Mouse (Mus musculus) embryo, embryonic 10 days (tissue): ENCODE data around the gene Olfr750.
A peak's percentile ranks its signal among the peaks of the same experiment; 100 is the strongest.
"Not testable (repeated sequence)": the region's sequence is repeated elsewhere in the genome, so short reads cannot be mapped to it uniquely, and the experiment has no call there.

Experiments used
- DNase-seq: peaks from one replicate; pipeline ENCODE4 v3.0.0-alpha.2; 2015; ENCODE audit warnings: low spot score

The Olfr750 gene

DNA sequence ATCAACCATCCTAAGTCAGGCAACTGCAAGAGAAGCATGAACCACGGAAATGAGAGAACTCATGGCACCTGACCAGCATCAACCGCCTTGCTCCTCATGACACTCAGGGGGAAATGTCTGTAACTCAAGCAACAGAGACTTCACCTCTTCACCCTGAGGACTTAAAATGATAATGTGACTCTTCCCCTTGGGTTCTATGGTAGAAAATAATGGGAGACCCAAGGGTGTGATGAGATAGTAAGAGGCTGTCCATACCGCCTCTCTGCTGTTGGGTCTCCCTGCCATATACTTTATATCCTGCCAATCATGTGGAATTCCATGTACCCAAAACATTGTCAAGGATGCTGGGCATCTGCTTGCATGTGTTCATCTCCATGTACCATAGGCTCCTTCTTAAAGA is at the start of gene Olfr750:
Gene Olfr750, minus strand, starts transcription at position 101 of the 400 bp plus-strand sequence.
- DNase-seq = no peak

DNA sequence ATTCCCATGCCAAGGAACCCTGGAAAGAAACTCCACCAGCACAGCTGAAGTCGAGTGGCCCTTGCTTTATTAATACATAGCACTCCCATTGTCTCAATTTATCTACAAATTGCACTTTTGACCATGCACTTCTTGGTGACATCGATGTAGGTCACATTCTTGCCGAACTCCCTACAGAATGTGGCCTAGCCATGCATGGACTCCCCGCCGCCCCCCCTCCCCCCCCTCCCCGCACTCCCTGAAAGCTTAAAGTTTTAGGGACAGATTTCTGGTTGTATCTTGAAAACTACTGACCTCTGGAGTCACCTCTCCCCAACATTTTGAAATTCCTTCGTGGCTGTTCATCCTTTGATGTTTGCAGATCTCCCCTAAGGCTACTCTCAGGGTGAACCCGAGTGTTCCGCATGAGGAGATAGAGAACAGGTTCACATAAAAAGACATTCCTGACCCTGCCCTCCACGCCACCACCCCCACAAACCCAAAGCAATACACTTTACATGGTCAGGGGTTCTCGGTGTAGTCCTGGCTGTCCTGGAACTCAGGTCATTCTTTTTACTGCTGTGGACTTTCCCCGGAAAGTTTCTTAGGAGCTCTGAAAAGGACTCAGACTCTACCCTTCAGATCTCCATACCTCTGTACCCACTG is 39.8 kb upstream of the Olfr750 start, which contains the start of gene Eddm3b:
Gene Eddm3b, plus strand, starts transcription at position 511 of the 645 bp plus-strand sequence.
- no peak for DNase-seq

DNA sequence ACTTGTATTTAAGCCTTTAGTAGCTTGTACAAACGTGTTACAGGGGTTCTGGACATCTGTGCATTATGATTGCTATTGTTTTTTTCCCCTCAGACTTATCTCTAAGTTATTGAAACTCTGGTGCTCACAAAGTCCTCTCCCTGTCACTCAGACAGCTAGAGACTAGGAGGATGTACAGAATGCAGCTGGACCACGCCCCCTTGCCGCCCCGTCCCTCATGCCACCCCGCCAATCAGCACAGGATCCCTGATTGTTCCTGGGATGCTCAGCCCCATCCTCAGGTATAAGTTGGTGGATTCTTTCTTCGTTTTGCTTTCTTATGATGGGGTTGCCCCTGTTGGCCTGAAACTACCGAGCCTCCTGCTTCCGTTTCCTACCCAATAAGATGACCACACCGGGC is 39.2 kb upstream of the Olfr750 start:
- DNase-seq = no peak

DNA sequence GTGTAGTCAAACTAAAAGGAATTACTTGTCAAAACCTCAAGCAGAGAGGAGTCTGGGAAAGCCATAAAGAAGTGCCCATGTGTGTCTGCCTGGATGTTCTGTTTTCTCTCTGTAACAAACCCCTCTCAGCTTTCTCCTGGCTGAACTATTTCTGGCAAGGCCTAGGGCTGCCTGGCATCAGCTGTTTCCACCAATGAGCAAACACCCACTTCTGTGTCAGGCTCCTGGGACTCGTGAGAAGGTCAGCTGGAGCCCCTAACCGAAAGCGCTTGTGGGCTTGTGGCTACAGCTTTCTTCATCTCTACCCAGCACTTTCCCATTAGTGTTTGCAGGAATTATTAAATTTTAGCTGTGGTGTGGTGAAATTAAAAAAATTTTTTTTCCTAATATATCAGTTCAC is 37.7 kb upstream of the Olfr750 start:
- DNase-seq = no peak

GRCm38 (mm10) chr14:51106449-51106967 is 32.3 kb upstream of the Olfr750 start:
- no peak for DNase-seq

DNA sequence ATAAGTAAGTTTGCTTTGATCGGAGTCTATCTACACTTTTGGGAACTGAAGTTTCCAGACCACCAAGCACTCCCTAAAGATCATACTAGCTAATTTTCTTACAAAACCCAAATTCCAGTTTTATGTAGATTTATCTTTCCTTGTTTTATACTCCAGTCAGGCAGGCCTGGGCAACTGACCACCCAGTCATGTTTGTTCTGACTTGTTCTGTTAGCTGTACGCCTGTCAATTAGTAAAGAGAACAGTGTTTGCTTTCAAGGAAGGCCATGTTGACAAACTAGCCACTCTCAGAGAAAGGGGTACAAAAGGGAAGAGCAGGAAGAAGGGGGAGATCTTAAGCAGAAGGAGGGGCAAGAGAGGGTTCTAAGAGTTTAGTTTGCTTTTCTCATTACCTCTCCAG is 30.1 kb upstream of the Olfr750 start:
- DNase-seq = no peak

- DNase-seq = peak; percentile 79
Observed at GRCm38 (mm10) chr14:51103217-51103616, 29.0 kb upstream of the Olfr750 start.

DNA sequence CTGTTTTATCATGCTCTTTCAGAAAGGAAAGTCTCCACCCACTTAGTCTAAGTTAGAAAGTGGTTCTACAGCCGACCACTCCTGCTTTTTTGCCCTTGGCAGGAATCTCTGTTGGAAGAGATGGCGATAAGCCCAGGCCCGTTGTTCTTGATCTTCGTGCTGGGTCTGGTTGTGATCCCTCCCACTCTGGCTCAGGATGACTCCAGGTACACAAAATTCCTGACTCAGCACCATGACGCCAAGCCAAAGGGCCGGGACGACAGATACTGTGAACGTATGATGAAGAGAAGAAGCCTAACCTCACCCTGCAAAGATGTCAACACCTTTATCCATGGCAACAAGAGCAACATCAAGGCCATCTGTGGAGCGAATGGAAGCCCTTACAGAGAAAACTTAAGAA is 27.0 kb upstream of the Olfr750 start:
- no peak for DNase-seq

GRCm38 (mm10) chr14:51098921-51099320 is 24.7 kb upstream of the Olfr750 start:
- DNase-seq = no peak

- DNase-seq = not testable (repeated sequence)
Observed at GRCm38 (mm10) chr14:51098300-51098699, 24.1 kb upstream of the Olfr750 start.

DNA sequence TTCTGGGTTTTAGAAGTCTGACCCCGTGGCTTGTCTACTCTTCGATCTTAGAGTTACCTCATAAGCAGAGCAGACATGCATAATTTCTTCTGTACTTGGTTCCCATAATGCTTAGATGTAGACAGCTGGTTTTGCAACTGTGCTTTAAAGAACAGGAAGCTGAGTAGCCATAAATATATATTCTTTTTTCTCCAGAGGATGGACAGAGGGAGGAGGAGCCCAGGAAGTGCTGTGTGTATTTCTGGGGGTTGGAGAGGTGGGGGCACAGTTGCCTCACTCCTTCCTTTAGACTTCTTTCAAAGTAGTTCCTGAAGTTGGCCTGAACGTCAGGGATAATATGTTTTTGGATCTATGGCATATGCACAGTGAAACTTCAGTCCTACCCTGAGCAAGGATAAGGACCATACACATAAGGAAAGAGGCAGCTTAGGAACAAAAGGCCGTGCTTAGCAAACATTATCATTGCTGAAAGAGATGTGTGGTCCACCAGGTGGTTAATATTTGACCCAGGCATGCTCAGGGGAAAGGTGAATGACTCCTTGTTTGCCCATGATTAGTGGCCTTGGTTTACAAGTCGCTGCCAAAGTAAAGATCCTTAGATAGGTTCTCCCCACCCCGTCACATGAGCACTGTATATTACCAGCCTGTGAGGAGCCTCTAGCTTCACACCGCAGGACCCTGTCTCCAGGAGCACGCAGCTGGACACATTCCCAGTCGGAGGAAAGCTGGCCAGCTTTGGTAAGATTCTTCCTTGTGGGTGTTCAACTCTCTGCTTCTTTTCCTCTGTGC is 21.7 kb upstream of the Olfr750 start:
- DNase-seq = no peak

- DNase-seq = no peak
Observed at GRCm38 (mm10) chr14:51094921-51095320, 20.7 kb upstream of the Olfr750 start.

DNA sequence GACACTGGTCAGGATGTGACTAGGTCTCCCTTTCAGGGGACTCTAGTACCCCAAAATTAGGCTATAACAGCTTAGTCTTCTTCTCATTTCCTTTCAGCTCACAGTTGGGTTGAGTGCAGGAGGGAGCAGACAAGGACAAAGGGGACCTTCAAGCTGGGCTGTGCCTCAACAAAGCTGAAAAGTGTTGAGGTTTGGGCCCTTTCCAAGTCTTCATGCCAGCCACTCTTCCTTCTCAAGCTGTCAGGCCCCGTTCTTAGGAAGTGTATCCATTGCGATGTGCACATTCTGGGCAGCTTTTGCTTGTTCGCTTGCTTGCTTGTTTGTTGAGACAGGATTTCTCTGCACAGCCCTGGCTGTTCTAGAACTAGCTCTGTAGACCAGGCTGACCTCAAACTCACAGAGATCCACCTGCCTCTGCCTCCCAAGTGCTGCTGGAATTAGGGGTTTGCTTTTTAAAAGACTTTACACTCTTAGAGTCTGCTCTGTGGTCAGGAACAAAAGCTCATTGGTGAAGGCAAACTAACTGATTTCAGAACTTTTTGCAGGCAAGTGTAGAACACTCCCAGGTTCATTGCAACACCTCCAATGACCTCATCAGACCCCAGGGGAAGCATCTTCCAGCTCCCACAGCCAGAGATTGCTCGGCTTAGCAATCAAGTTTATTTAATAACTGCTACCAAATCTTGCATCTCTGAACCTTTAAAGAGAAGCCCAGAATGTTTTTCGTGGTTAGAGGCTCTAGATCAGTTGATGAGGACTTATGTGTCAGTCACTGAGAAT is 20.1 kb upstream of the Olfr750 start:
- no peak for DNase-seq

DNA sequence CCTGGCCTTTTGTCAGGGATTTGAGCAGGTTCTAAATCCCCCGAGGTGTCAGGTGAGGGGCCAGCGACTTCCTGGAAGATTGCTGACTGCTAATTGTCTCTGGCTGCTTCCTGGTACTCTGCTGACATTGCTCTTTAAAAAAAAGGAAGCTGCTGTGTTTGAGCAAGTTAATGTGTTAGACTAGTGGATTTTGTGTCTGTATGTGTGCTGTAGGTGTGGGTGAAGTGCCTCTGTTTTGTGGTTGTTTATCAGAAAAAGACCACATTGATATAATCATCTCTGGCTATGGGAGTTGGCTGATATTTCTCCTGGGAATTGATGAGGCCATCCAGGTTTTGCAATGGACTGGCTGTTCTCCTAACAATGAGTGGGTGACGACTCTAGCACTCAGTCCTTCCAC is 19.3 kb upstream of the Olfr750 start:
- DNase-seq = no peak

DNA sequence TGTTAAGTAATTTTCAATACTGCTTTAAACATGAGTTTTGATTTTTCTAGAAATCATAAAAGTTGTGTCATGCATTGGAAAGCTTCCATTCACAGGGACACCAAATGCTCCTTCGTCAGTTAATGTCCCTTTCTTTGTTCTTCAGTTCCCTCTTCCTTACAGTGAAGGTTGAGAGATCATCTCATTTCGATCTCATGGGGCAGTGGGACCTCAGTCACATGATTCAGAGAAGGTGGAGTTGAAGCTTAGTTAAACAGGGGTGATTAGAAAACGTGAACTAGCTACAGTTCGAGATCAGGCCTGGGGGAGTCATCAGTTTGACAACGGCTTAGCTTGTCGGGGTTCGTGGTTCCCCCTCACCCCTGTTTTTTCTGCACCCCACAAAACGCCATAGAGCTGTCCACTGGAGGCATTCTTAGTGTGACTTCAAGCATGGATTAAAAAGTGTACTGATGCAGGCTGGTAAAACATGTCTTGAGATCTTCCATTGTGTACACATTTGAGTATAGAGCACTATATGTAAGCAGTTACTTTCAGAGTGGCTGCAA is 17.9 kb upstream of the Olfr750 start:
- DNase-seq = no peak

GRCm38 (mm10) chr14:51090921-51091900 is 17.0 kb upstream of the Olfr750 start, which contains the start of the genes Rnase4 and Ang:
Gene Rnase4, plus strand, starts transcription at chr14:51091077.
Gene Ang, plus strand, starts transcription at chr14:51091150.
- peak; percentile 58 for DNase-seq

DNA sequence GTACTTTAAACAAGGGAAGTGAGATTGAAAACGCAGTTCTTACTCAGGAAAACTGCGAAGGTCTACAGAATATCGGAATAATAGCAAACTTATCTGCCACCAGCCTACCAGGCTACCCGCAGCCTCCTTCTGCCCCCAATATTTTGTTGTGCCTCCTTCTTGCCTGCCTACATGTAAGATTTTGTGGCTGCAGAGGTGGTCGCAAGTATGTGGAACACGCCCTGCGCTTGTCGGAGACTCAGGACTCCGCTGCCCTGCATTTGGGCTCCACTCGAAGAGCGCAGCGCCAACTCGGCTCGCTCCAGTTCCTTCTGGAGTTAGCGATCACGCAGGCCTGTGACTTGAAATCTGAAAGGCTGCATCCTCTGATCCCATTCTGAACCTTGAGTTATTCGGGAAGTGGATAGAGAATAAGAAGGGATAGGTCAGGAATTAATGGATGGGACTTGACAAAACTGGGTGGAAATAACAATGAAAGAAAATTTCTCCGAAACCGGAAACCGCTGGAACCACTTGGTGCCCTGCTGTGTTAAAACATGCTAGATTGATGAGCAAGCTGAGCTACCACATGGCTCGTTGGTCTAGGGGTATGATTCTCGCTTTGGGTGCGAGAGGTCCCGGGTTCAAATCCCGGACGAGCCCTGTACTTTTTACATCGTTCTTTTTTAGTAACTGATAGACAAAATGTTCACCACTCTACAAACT is 16.0 kb upstream of the Olfr750 start:
- peak; percentile 94 for DNase-seq

- no peak for DNase-seq
Observed at GRCm38 (mm10) chr14:51089674-51090076, 15.4 kb upstream of the Olfr750 start.

- peak; percentile 97 for DNase-seq
Observed at GRCm38 (mm10) chr14:51088970-51089673, 14.9 kb upstream of the Olfr750 start.
